Mouse (Mus musculus) kidney, embryonic 15.5 days (tissue): ENCODE measurements around the gene Chd5. TPM values are rescaled to one million over a fixed set of nuclear protein-coding genes. Genes with fewer than 3 reads are reported as not detected.

Experiments used
- ATAC-seq: fragments of 200-750 bp; cut with Nextera tagmentation; replicated peaks from 2 replicates; pipeline ENCODE4 v1.8.0; 2017; ENCODE audit warnings: moderate TSS enrichment; ENCODE audit not compliant: low FRiP score
- H3K27ac ChIP-seq: fragments of 300-500 bp; sonication (generic); 2 replicates; pipeline ENCODE4 v1.5.1; 2015; ENCODE audit warnings: mild to moderate bottlenecking, inconsistent platforms
- H3K27me3 ChIP-seq: fragments of 300-500 bp; sonication (generic); 2 replicates; pipeline ENCODE4 v1.6.1; 2015; ENCODE audit warnings: inconsistent platforms
- H3K36me3 ChIP-seq: fragments of 300-500 bp; sonication (generic); 2 replicates; pipeline ENCODE4 v1.6.1; 2015; ENCODE audit warnings: inconsistent platforms
- H3K4me1 ChIP-seq: fragments of 300-500 bp; sonication (generic); 2 replicates; pipeline ENCODE4 v1.6.1; 2015; ENCODE audit warnings: inconsistent platforms
- H3K4me2 ChIP-seq: fragments of 300-500 bp; sonication (generic); 2 replicates; pipeline ENCODE4 v1.6.1; 2015; ENCODE audit warnings: moderate library complexity, mild to moderate bottlenecking, inconsistent platforms
- H3K4me3 ChIP-seq: fragments of 300-500 bp; sonication (generic); replicated peaks from 2 replicates; pipeline ENCODE4 v1.5.1; 2015; ENCODE audit warnings: mild to moderate bottlenecking, inconsistent platforms
- H3K9ac ChIP-seq: fragments of 300-500 bp; sonication (generic); 2 replicates; pipeline ENCODE4 v1.6.1; 2015; ENCODE audit warnings: mild to moderate bottlenecking, inconsistent platforms
- H3K9me3 ChIP-seq: fragments of 300-500 bp; sonication (generic); replicated peaks from 2 replicates; pipeline ENCODE4 v1.6.1; 2016; ENCODE audit warnings: inconsistent platforms
- WGBS: fragments of 180-500 bp; shearing (Covaris S2); methylation state at CpG from one replicate; pipeline ENCODE4 v1.1.7; 2015; ENCODE audit warnings: mixed read lengths; 5-methylcytosine and 5-hydroxymethylcytosine counted together
- polyA plus RNA-seq: library from polyadenylated mRNA; unstranded; fragments of >200 nt; fragmentation: Nextera tagmentation; extraction: Ambion mirVana; gene quantifications from 2 replicates; pipeline ENCODE4 v1.2.1, GENCODE M21; 2015

Chd5 gene
- polyA plus RNA-seq, 1 experiment from 2014 or later = 0.13 TPM

- Histone ChIP-seq H3K9ac (no peak overlapping the region), H3K27me3 (peaks cover 21% of the 10 kb centered on the region), H3K9me3 (no peaks in the 10 kb centered on the region), H3K27ac (no peak overlapping the region), H3K36me3 (no peaks in the 10 kb centered on the region), H3K4me2 (no peak overlapping the region), H3K4me3 (no peak overlapping the region), H3K4me1 (peaks cover 16% of the 10 kb centered on the region)
- ATAC-seq = no peak
- 37% methylated on average over 5 of the region's 5 CpGs for WGBS
These were observed 17.0 kb upstream of the Chd5 start for GRCm38 (mm10) chr4:152321464-152321863.

GRCm38 (mm10) chr4:152324641-152325562 lies 13.5 kb upstream of the Chd5 start:
- Histone ChIP-seq H3K4me2 (peak overlapping the region; percentile 72), H3K9ac (no peak overlapping the region)

GRCm38 (mm10) chr4:152325574-152326411 lies 12.7 kb upstream of the Chd5 start, which contains the start of gene Rpl22:
Gene Rpl22 (plus strand): TSS chr4:152325742.
- WGBS = under 1% methylated on average over 70 of the region's 70 CpGs
- H3K9me3 ChIP-seq = no peaks in the 10 kb centered on the region
- H3K4me3 ChIP-seq = peak within 1 kb of the TSS; percentile 99
- ATAC-seq = peak; percentile 97
- peak within 1 kb of the TSS; percentile 99 for H3K9ac ChIP-seq
- peak within 1 kb of the TSS; percentile 72 for H3K4me2 ChIP-seq
- no peaks in the 10 kb centered on the region for H3K27me3 ChIP-seq
- peaks cover 34% of the 10 kb centered on the region for H3K36me3 ChIP-seq
- H3K4me1 ChIP-seq = peaks cover 20% of the 10 kb centered on the region
- H3K27ac ChIP-seq = peak within 1 kb of the TSS; percentile 83

More at GRCm38 (mm10) chr4:152324641-152325562, 13.5 kb upstream of the Chd5 start:
- Histone ChIP-seq H3K4me1 (peaks cover 20% of the 10 kb centered on the region), H3K9me3 (no peaks in the 10 kb centered on the region), H3K36me3 (peaks cover 25% of the 10 kb centered on the region), H3K4me3 (peak overlapping the region; percentile 99), H3K27me3 (no peaks in the 10 kb centered on the region), H3K27ac (0 out of 2 replicates have a peak overlapping the region, but pooled peaks have one; percentile 46)
- ATAC-seq = peak; percentile 23; the same call in 1 of the 2 replicates
- WGBS = 55% methylated on average over 16 of the region's 16 CpGs

GRCm38 (mm10) chr4:152326543-152326942 lies 11.9 kb upstream of the Chd5 start:
- H3K9me3 ChIP-seq = no peaks in the 10 kb centered on the region
- ATAC-seq = no peak
- H3K27ac ChIP-seq = peak overlapping the region; percentile 83; the same call in 1 of the 2 replicates
- H3K36me3 ChIP-seq = peaks cover 42% of the 10 kb centered on the region
- H3K9ac ChIP-seq = peak overlapping the region; percentile 99
- H3K4me3 ChIP-seq = peak overlapping the region; percentile 99
- H3K27me3 ChIP-seq = no peaks in the 10 kb centered on the region
- WGBS = 1% methylated on average over 11 of the region's 11 CpGs
- peaks cover 18% of the 10 kb centered on the region for H3K4me1 ChIP-seq
- peak overlapping the region; percentile 72 for H3K4me2 ChIP-seq

GRCm38 (mm10) chr4:152328691-152329090 lies 9.8 kb upstream of the Chd5 start:
- Histone ChIP-seq H3K9ac (no peak overlapping the region), H3K9me3 (no peaks in the 10 kb centered on the region), H3K4me1 (peaks cover 18% of the 10 kb centered on the region), H3K27ac (no peak overlapping the region), H3K27me3 (no peaks in the 10 kb centered on the region), H3K36me3 (peaks cover 63% of the 10 kb centered on the region), H3K4me2 (no peak overlapping the region), H3K4me3 (no peak overlapping the region)
- ATAC-seq = no peak
- WGBS = 75% methylated on average over 6 of the region's 6 CpGs

GRCm38 (mm10) chr4:152332952-152333351 lies 5.5 kb upstream of the Chd5 start:
- Histone ChIP-seq H3K27me3 (peaks cover 19% of the 10 kb centered on the region), H3K36me3 (peaks cover 78% of the 10 kb centered on the region), H3K9ac (no peak overlapping the region), H3K4me1 (peaks cover 2% of the 10 kb centered on the region; the same call in 1 of the 2 replicates), H3K4me2 (no peak overlapping the region), H3K4me3 (no peak overlapping the region), H3K27ac (no peak overlapping the region), H3K9me3 (no peaks in the 10 kb centered on the region)
- 27% methylated on average over 2 of the region's 2 CpGs for WGBS
- ATAC-seq = peak; percentile 43

GRCm38 (mm10) chr4:152333587-152333986 lies 4.9 kb upstream of the Chd5 start:
- H3K27me3 ChIP-seq = peaks cover 25% of the 10 kb centered on the region
- 94% methylated on average over 12 of the region's 12 CpGs for WGBS
- no peak for ATAC-seq
- H3K9me3 ChIP-seq = no peaks in the 10 kb centered on the region
- H3K27ac ChIP-seq = no peak overlapping the region
- H3K4me1 ChIP-seq = peaks cover 5% of the 10 kb centered on the region
- H3K4me3 ChIP-seq = no peak overlapping the region
- H3K9ac ChIP-seq = no peak overlapping the region
- H3K4me2 ChIP-seq = no peak overlapping the region
- H3K36me3 ChIP-seq = peaks cover 72% of the 10 kb centered on the region

GRCm38 (mm10) chr4:152337772-152338171 lies 679 bp upstream of the Chd5 start:
- no peak for ATAC-seq
- Histone ChIP-seq H3K27me3 (peaks cover 66% of the 10 kb centered on the region), H3K9ac (no peak overlapping the region), H3K4me1 (peaks cover 25% of the 10 kb centered on the region), H3K4me3 (no peak overlapping the region), H3K36me3 (peaks cover 30% of the 10 kb centered on the region), H3K4me2 (no peak overlapping the region; the same call in 1 of the 2 replicates), H3K9me3 (no peaks in the 10 kb centered on the region), H3K27ac (no peak overlapping the region)
- WGBS = 25% methylated on average over 6 of the region's 6 CpGs

- Histone ChIP-seq H3K4me1 (peaks cover 25% of the 10 kb centered on the region), H3K4me3 (peak overlapping the region; percentile 57), H3K36me3 (peaks cover 14% of the 10 kb centered on the region), H3K9me3 (no peaks in the 10 kb centered on the region), H3K27me3 (peaks cover 81% of the 10 kb centered on the region), H3K9ac (peak overlapping the region; percentile 49; the same call in 1 of the 2 replicates), H3K27ac (no peak overlapping the region), H3K4me2 (peak overlapping the region; percentile 99)
- ATAC-seq = no peak; the same call in 1 of the 2 replicates
- WGBS = 2% methylated on average over 25 of the region's 26 CpGs
These were observed 891 bp downstream of the Chd5 start for GRCm38 (mm10) chr4:152339293-152339790.

GRCm38 (mm10) chr4:152340584-152341284 lies 2.3 kb downstream of the Chd5 start:
- Histone ChIP-seq H3K4me3 (no peak overlapping the region), H3K9me3 (no peaks in the 10 kb centered on the region), H3K27ac (no peak overlapping the region), H3K36me3 (0 out of 2 replicates have a peak, but pooled peaks cover under 1% of the 10 kb centered on the region), H3K4me2 (no peak overlapping the region), H3K4me1 (peaks cover 34% of the 10 kb centered on the region), H3K9ac (no peak overlapping the region), H3K27me3 (peaks cover 84% of the 10 kb centered on the region)
- ATAC-seq = no peak
- WGBS = 38% methylated on average over 15 of the region's 15 CpGs

GRCm38 (mm10) chr4:152343296-152343695 lies 4.8 kb downstream of the Chd5 start:
- no peaks in the 10 kb centered on the region for H3K36me3 ChIP-seq
- H3K9ac ChIP-seq = no peak overlapping the region
- ATAC-seq = no peak
- no peaks in the 10 kb centered on the region for H3K9me3 ChIP-seq
- WGBS = 8% methylated on average over 5 of the region's 5 CpGs
- H3K4me2 ChIP-seq = no peak overlapping the region
- H3K27ac ChIP-seq = no peak overlapping the region
- H3K4me3 ChIP-seq = no peak overlapping the region
- H3K27me3 ChIP-seq = peaks cover 75% of the 10 kb centered on the region
- H3K4me1 ChIP-seq = peaks cover 32% of the 10 kb centered on the region
